Mouse (Mus musculus) Patski (cell line): ENCODE measurements around the gene Rftn1. TPM values are rescaled to one million over a fixed set of nuclear protein-coding genes. Genes with fewer than 3 reads are reported as not detected.

Experiments
- ATAC-seq: fragments of 100-300 bp; one replicate; pipeline ENCODE4 v1.8.0; 2021
- CTCF ChIA-PET: fragments of 350-600 bp; sonication (Branson Sonifier 250); formaldehyde crosslinking; loops from one replicate; lab custom pipeline; 2022; ENCODE audit warnings: inconsistent platforms; lab: Charles Lee
- POLR2A ChIA-PET: fragments of 350-600 bp; sonication (Branson Sonifier 250); formaldehyde crosslinking; loops from one replicate; lab custom pipeline; 2022; ENCODE audit warnings: antibody characterized with exemption, inconsistent platforms; lab: Charles Lee
- DNase-seq: peaks from one replicate; pipeline ENCODE4 v3.0.0-alpha.2; 2011; ENCODE audit warnings: low read depth, low spot score
- H3K27me3 ChIP-seq: fragments of 371-371 bp; one replicate; pipeline ENCODE4 v1.5.1; 2021
- CTCF ChIP-seq: fragments of 100-300 bp; IDR thresholded peaks from one replicate; pipeline ENCODE4 v1.5.1; 2021
- in situ Hi-C: fragments of 300-500 bp; cut with MboI; formaldehyde crosslinking; loops from 3 replicates; pipeline ENCODE4 v1.11.1; 2018; ENCODE audit warnings: low pct_unique_long_range_greater_than_20kb, mixed read lengths
- polyA plus RNA-seq: library from polyadenylated mRNA; unstranded; gene quantifications from one replicate; pipeline ENCODE4 v1.2.3, GENCODE M21; 2021

Gene Rftn1
- polyA plus RNA-seq, 1 experiment from 2014 or later: 0.05 TPM

DNA sequence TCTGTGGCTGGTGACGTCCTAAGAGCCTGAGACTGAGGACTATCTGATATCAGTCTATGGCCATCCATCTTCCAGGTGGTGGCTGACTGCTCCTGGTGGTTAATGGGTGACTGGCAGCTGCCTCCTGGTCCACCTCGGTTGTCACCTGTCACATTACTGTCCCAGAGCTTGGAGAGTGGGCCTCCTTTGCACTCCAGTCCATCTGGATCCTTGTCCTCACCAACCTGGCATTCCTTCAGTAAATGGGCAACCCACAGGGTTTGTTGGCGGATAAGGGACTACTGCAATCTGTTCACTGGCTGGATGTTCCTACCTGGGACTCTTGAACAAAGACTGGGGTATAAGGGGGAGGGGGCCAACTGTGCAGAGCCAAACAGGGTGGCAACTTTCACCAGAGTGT is 189.9 kb downstream of the Rftn1 start:
- CTCF ChIA-PET: no interaction called here
- no peak for TF ChIP-seq CTCF
- ATAC-seq: no peak

DNA sequence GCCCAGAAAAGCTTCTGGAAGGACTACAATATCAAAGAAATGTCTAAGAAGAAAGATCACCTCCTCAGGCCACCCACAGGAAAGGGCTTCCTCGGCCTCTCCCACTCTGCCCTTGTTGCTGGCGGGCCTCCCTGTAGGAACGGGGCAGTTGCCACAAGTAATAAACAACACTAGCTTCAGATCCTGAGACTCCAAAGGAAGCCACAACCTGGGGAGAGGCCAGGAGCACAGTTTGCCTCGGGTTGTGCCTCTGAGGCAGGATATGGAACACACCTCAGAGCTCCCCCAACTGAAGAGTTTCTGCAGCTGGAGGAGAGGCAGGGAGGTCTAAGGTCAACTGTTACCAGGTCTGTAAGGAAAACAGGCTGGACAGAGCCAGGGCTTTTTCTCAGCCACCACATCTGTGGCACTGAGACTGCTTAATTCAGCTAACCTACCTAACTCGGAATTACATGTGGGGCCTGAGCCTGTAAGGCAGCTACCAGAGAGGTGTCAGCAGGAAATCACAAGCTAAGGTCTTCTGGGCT is 193.8 kb downstream of the Rftn1 start:
- CTCF ChIA-PET: no interaction called here
- DNase-seq (no peak), ATAC-seq (no peak)
- TF ChIP-seq CTCF: no peak
- in situ Hi-C loops: no loop called here
- POLR2A ChIA-PET: no interaction called here
- H3K27me3 ChIP-seq: peaks cover 6% of the 10 kb centered on the region

More for the DNA sequence above, 189.9 kb downstream of the Rftn1 start:
- POLR2A ChIA-PET: no interaction called here
- H3K27me3 ChIP-seq: peaks cover 7% of the 10 kb centered on the region
- in situ Hi-C loops: no loop called here
- DNase-seq: no peak

DNA sequence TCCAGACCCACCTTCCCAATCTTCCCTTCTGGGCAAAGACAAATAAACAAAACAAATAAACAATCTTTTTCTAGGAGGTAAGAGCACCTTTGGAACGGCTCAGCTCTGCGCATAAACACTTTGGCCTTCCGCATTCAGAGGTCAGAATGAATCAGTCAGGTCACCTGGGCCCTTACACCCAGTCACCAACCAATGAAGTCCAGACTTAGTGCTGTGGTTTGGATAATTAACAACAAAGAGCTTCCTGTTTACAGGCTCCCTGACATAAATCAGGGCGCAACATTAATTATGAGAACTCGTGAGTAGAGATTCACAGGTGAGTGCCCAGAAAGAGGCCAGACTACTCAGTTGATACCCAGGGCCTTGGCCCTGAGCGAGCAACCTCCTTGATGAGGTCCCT is 194.4 kb downstream of the Rftn1 start:
- in situ Hi-C loops: no loop called here
- POLR2A ChIA-PET: no interaction called here

DNA sequence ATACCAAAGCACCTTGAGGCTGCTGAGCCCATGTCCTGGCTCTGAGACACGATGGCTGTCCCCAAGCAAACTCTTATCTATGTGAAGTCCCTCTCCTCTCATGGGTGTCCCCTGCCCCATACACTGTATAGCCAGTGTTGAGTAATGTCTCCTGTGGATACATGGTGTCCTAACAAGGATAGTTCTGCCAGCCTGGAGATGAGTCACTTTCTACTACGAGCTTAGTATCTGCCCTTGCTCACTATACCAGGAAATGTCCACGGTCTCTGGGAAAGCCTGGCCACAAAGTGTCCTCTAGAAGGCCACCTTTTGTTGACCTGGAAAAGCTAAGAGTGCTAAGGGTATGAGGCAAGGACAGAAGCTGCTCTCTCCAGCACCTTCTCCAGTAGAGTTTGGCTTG is 195.2 kb downstream of the Rftn1 start:
- DNase-seq (no peak), ATAC-seq (no peak)
- in situ Hi-C loops: no loop called here
- ChIA-PET CTCF (no interaction called here), POLR2A (no interaction called here)
- TF ChIP-seq CTCF: no peak
- peaks cover 6% of the 10 kb centered on the region for H3K27me3 ChIP-seq

More for the DNA sequence above, 194.4 kb downstream of the Rftn1 start:
- H3K27me3 ChIP-seq: peaks cover 6% of the 10 kb centered on the region
- ATAC-seq (no peak), DNase-seq (no peak)
- CTCF ChIA-PET: no interaction called here
- no peak for TF ChIP-seq CTCF

DNA sequence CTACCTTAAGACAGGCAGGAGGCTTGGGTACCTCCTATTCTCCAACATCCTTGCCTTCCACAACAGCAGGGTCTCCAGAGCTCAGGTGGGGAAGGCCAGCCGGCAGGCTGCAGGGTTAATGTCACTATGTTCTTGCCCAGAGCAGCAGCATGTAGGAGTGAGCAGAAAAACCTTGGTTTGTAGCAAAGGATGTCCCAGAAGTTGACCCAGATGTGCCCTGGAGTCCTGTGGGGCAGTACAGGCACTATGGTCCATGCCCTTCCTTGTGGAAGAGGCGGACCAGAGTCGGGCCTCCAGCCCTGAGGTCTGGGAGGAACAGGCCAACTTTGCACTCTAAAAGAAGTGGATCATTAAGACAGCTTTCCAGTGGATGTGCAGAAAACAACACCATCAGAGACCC is 196.8 kb downstream of the Rftn1 start:
- DNase-seq (no peak), ATAC-seq (no peak)
- no peak for TF ChIP-seq CTCF
- H3K27me3 ChIP-seq: peaks cover 6% of the 10 kb centered on the region
- ChIA-PET CTCF (no interaction called here), POLR2A (no interaction called here)
- in situ Hi-C loops: no loop called here

DNA sequence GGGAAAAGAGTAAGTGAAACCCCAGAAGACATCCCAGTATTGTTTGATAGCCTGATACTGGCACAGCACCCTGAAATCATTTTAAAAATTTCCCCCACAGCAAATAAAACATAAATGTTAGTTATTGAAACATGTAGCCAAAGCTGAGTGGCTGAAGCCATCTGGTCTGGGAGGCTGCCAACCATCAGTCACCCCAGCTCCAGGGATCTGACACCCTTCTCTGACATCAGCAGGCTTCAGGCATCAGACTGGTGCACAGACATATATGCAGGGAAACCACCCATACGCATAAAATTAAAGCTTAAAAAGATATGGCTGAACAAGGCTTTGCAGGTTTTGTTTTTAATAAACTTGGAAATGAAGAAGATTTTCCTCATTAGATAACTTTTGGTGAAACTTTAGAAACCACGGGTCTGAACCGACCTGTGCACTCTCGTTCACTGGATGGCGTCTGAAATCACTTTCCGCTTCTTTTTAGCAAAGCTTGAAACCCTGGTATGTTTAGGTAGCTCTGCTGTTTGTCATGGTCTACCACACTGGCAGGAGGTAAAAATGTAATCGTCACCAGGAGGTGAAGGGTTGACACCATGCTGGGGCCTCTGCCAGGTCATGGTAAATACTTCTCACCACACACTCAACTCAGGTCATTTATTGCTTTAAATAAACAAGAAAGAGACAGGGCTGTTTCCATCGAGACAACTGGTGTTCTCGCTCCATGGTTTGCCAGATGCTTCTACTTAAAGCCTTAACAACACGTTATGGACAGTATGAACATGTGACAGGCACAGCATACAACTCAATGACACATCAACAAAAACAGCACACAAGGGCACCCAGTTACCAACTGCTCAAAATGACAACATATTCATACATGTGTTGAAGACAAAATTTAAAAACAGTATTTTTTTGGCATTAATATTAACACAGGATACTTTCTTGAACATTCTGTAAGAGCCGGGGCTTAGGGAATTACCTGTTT is 197.6 kb downstream of the Rftn1 start:
- DNase-seq (no peak), ATAC-seq (no peak)
- in situ Hi-C loops: no loop called here
- POLR2A ChIA-PET: no interaction called here
- no peak for TF ChIP-seq CTCF
- H3K27me3 ChIP-seq: peaks cover 6% of the 10 kb centered on the region
- CTCF ChIA-PET: no interaction called here

DNA sequence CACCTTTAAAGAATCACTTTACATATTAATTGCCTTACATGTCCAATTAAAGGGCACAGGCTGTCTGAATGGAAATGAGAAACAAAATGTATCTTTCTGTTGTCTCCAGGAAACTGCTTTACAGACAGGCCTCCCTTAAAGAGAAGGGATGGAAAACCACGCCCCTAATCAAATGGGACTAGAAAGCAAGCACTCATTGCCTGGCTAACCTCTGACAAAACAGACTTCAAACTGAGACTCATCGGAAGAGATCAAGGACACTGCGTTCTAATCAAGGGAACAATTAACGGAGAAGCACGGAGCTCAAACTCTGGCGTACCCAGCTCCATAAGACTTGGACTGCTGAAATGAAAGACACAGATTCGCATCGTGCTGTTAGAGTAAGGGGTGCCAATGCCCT is 200.9 kb downstream of the Rftn1 start:
- TF ChIP-seq CTCF: no peak
- ChIA-PET CTCF (no interaction called here), POLR2A (no interaction called here)
- in situ Hi-C loops: no loop called here
- ATAC-seq (no peak), DNase-seq (no peak)
- peaks cover 15% of the 10 kb centered on the region for H3K27me3 ChIP-seq

DNA sequence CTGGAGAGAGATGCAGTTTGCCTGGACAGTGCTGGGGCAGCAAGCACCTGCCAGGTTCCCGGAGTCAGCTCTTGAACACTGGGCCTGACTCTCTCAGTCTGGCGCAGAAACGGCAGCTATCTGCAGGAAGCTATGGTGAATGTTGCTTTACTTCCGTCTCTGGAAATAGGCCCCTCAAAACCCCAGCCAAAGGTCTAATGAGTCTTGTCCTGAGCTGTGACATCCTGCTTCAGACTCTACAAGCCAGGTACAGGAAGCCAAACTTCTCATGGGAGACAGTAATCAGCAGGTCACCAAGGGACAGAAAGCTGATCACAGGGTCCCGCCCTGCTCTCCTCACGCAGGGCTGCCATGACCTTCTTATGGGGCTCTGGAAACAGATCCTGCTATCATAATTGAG is 203.4 kb downstream of the Rftn1 start:
- TF ChIP-seq CTCF: no peak
- ChIA-PET CTCF (no interaction called here), POLR2A (no interaction called here)
- peaks cover 9% of the 10 kb centered on the region for H3K27me3 ChIP-seq
- DNase-seq (no peak), ATAC-seq (no peak)
- in situ Hi-C loops: no loop called here

DNA sequence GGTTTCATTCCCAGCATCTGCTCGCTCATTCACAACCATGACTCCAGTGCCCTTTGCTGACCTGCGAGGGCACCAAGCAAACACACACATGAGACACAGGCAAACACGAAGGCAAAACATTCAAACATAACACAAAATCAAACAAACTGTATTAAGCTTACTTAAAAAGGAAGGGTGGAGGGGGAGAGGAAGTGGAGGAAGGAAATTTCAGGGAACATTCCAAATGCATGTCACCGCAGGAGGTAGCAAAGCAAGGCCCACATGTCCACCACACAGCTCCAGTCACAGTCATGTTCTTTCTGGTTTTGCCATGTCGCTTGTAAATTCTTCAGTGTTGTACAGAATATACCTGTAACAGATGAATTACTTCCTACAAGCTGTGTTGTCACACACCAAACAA is 207.0 kb downstream of the Rftn1 start:
- H3K27me3 ChIP-seq: peaks cover 9% of the 10 kb centered on the region
- POLR2A ChIA-PET: no interaction called here
- ATAC-seq (no peak), DNase-seq (no peak)
- CTCF ChIA-PET: no interaction called here
- no peak for TF ChIP-seq CTCF
- in situ Hi-C loops: no loop called here

DNA sequence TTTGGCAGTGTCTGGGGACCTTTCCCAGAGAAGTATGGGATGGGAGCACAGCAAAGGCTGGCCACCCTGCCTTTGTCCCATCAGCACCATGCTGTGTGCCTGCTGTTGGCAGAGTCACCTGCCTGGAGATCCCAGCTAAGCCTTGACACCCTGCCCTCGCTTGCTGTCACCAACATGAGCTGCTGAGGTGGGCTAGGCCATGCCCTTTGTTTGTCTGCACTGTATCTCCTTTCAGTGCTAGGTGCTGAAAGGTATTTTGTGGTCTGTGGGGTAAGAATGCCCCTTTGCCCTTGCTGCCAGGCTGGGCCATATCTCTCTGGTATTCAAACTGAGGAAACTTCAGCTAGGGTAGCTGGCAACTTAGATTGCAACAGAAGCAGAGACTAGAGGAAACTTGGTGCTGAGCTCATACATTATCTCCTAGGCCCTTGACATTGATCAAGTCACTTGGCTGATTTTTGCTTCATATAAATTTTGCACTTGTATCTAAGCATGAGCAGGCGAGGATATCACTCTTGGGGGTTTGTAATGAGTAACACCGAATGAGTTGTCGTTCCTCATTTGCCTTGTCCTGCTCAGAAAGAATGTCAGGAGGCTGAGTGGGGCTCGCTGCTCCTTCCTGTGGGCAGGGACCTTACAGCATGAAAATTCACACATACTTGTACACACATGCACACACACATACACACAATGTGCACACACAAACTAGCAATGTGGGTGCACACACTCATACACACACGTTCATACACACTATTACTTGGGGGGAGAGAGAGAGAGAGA is 207.7 kb downstream of the Rftn1 start:
- ChIA-PET CTCF (no interaction called here), POLR2A (no interaction called here)
- in situ Hi-C loops: no loop called here
- ATAC-seq (no peak), DNase-seq (no peak)
- H3K27me3 ChIP-seq: peaks cover 9% of the 10 kb centered on the region
- TF ChIP-seq CTCF: no peak

DNA sequence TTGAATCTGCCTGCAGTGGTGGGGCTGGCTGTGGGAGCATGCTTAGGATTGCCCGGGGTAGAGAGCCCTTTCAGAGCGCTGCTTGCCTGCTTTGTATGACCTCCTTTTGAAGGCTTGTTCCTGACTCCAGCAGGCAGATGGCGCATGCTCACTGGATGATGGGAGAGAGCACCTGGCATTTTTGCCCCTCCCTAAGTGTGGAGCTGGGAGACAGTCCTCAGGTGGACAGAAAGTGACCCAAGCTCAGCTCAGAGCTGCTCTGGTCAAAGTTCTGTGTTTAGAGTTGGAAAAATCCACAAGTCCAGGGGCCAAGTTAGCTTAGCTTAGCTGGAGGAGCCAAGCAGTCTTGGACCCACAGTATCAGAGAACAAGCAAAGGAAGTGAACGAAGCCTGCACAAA is 208.9 kb downstream of the Rftn1 start:
- in situ Hi-C loops: no loop called here
- DNase-seq (no peak), ATAC-seq (no peak)
- POLR2A ChIA-PET: no interaction called here
- TF ChIP-seq CTCF: no peak
- CTCF ChIA-PET: no interaction called here
- H3K27me3 ChIP-seq: no peaks in the 10 kb centered on the region
